Mouse (Mus musculus) cerebellum, postnatal 10 days (tissue): ENCODE measurements at regions not wholly inside any gene's neighbourhood (a gene's known extent, or its start where the extent isn't known, plus 50 kb on each side); places are given as distances from the start of the nearest gene placed in this dataset.
A peak's percentile ranks its signal among the peaks of the same experiment; 100 is the strongest.
"Not testable (repeated sequence)": the region's sequence is repeated elsewhere in the genome, so short reads cannot be mapped to it uniquely, and the experiment has no call there.

Experiments used
- DNase-seq, 2 experiments: peaks; one replicate each; pipeline ENCODE4 v3.0.0; 2021; ENCODE audit warnings: mixed read lengths in 2 of 2

- no peak for DNase-seq
Measured at GRCm38 (mm10) chr2:166310438-166310837, 155.0 kb upstream of the Sulf2 start.

DNA sequence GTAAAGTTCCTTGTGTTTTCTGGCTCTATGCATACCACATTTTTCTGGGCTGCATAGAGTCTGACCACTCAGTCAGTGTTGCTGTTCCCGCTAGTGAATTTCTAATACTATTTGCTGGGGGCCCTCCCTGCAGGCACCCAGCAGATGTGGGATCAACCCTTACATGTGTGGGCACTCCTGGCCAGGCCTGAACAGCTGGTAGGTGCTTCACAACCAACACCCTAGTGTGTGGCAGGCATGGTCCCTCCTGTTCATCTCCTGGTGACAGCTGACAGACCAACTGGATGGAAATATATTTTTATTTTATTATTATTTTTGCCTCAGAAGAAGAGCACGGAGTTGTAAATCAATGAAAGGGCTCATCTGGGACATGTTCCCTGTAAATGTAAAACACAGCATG, 154.4 kb upstream of the Sulf2 start:
- DNase-seq, result no peak

- DNase-seq, result no peak
Measured at GRCm38 (mm10) chr2:166307551-166307950, 152.1 kb upstream of the Sulf2 start.

GRCm38 (mm10) chr2:166305044-166306002, 149.9 kb upstream of the Sulf2 start:
- peak in 1 of 2 experiments; percentile 46 for DNase-seq

GRCm38 (mm10) chr2:166303854-166304253, 148.4 kb upstream of the Sulf2 start:
- DNase-seq, result peak; percentile 60 to 71

DNA sequence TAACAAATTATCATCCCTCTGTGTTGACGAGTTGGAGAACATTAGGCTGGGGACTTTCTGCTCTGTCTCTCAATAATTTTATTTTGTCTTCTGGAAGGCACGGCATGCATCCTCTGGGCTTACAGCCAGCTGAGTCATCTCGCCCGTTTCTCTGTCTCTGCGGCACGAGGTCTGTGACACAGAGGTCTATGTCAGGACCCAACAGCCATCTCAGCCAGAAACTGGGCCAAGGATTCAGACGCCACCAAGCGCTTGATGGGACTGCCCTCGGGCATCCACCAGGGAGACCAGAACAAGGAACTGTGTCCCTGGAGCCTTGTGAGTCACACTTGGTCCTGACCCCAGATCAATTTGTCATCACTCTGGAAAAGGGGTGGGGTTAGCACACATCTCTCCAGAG, 145.7 kb upstream of the Sulf2 start:
- peak; percentile 61 to 65 for DNase-seq

DNA sequence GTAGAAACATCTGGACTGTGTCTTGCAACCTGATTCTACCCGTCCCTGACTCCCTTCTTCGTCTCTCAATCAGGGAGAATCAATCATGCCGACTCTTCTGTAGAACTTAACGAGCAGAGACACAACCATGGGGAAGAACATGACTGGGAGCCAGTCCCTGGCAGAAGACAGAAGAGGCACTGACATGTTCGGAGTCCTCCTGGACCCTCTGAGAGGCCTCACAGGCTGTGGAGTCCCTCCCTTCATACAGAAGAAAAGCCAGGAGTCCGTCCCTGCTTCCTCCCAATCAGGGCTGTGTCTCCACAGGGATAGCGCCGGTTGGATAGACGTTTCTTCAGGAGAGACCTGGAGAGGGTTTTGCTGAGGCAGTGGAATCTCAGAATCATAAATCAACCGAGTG, 139.2 kb upstream of the Sulf2 start:
- no peak for DNase-seq

GRCm38 (mm10) chr2:166292987-166293386, 137.5 kb upstream of the Sulf2 start:
- DNase-seq, result no peak

DNA sequence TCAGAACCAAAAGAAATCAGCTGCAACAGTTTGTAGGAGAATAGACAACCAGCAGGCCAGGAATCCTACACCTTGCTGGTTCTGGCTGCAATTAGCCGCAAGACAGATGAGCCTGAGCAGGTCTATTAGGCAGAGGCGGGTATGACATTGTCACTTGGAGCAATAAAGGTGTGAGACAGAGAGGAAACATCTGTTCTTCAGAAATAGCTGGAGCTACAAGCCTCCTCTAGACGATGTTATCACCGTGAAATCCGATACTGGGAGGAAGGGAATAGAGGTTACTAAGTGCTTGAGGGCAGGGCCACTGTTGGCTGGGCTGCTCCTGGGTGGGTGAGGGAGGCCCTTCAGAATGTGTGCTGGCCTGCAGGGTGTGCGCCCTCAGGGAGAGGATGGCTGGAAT, 135.8 kb upstream of the Sulf2 start:
- no peak for DNase-seq

DNA sequence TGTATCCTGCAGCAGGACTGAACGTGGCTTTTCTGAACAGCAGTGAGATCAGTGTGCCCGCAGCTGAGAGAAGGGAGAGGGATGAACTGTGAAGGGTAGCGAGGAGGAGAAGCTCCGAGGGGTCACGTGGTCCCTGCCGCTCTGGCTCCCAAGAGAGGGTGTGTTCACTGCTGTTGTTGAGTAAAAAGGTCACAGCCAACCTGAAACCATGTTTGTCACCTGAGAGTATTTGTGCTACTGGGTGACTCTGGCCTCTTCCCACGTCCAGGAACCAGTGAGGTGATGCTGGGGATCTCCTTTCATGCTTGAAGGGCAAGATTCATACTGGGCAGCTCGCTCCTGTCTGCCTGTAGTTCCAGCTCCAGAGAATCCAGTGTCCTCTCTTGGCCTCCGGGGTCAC, 135.4 kb upstream of the Sulf2 start:
- DNase-seq, result no peak

GRCm38 (mm10) chr2:166289198-166289597, 133.7 kb upstream of the Sulf2 start:
- no peak for DNase-seq

- not testable (repeated sequence) for DNase-seq
Measured at GRCm38 (mm10) chr2:166281137-166281536, 125.7 kb upstream of the Sulf2 start.

- DNase-seq, result peak; percentile 39 to 77
Measured at GRCm38 (mm10) chr2:166280651-166281127, 125.2 kb upstream of the Sulf2 start.

DNA sequence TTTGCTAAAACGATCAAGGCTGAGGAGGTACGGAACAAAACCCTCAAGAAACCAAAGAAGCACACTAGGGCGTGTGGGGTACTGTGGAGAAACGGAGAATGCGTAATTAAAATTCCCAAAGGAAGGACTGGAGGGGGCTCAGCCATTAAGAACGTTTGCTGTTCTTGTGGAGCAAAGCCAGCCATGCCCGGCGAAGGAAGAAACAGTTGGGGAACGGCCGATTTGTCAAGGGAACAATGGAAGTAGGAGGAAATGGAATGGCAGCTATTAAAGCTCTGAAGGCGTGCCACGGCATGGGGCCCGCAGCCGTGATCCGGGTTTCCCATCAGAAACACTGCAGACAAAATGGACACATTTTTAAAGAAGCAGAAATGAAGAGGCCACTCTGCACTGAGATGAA, 124.2 kb upstream of the Sulf2 start:
- DNase-seq, result no peak

DNA sequence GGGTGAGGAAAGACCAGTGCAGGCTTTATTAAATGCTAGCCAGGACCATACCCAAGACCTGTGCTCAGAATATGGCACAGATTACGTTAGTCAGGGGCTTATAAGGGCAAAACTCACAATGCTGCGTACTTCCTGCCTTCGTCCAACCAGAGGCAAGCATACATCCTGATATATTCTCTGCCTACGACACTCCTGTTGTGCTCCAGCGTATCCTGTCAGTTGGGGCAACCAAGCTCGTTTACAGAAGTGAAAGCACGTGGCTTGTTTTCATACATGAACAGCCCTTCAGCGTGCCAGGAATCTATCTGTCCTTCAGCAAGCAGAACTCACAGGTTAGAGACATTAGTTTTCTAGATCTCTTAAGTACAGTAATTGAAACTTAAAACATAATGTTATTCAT, 119.9 kb upstream of the Sulf2 start:
- no peak for DNase-seq

GRCm38 (mm10) chr2:166274016-166274346, 118.5 kb upstream of the Sulf2 start:
- DNase-seq, result no peak

DNA sequence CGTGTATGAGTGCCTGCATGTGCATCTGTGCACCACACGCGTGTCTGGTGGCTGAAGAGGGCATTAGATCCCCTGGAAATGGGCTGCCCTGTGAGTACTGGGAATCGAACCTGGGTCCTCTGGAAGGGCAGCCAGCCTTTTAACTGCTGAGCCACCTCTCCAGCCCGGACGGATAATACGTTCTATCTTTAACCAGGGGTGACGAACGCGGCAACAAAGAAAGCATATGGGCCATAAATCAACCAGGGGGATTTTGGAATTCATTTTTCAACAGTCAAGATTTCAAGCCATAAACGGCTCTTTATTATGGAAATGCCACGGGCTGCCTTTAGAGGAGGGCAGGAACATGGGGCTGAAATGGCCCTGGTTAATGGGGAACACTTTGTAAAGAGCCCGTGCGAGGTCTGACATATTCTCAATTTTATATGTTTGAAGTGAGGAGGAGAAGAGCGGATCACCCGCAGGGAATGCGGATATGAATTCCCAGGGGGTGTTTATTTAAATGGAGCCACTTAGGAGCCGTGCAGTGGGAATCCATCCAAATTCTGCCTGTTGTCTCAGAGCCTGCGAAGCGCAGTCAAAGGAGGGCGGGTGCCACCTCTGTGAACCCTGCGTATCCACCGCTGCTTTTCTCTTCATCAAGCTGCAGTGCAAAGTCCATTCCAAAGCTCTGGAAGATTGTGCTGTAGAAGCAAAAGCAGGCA, 118.0 kb upstream of the Sulf2 start:
- DNase-seq, result no peak

DNA sequence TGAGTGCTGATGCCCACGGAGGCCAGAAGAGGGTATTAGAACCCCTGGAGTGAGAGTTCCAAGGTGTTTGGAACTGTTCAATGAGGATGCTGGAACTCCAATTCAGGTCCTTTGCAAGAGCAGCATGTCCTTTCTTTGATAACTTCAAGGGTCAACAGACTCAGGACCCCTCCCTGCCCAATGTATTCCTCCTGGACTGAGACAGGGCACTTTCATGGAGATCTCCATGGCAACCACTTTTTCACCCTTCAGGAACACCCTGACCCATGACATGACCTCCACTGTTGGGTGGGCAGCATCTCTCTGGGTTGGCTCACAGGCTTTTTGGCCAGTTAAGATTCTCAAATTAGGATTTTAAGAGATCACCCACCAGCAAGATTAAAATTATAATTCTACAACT, 117.4 kb upstream of the Sulf2 start:
- no peak for DNase-seq

DNA sequence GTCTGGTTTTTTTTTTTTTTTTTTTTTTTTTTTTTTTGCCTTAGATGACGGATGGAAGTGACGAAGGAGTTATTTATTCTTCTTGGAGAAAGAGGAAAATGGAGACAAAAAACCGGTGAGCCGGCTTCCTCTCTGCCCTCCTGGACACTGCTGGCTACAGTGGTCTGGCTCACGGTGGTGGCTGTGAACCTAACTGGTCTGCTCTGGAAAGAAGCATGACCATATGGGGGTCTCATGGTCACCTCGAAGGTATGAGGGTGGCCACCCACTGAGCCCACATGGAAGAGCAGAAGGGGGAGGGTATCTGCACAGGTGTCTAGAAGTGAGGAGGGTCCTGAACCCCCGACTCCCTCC, 116.7 kb upstream of the Sulf2 start:
- no peak for DNase-seq

DNA sequence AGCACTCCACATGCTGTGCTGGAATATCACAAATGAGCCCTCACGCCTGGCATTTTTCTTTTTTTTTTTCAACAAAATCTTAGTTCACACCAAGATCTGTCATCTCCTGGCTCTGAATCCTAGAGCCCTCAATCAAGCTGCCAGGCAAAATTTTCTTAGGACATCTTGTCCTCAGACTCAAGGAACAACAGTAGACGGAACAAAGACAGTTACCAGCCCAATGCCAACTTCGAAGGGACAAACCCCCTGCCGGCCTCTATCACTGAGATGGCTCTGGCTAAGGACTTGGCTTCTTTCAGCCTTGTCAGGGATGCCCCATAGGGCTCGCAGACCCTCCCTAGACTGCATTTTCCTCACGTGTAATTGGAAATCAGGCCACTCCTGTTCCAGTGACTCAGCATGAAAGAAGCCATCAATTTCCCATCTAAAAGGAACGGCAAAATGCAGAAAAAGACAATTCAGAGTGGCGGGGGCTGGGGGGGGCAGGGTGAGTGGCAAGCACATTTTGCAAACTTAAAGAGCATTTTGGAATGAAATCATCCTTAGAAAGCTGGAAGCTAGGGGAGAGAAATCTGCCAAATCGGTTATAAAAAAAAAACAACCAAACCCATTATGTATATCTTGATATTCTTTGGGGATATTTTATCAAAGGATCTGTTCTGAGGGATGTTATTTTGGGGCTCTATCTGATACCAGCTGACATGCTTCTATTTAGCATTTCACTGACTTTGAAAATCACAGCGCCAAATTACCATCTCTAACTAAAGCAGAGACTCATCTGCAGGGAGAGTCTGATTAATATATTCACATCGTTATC, 116.1 kb upstream of the Sulf2 start:
- DNase-seq, result no peak

DNA sequence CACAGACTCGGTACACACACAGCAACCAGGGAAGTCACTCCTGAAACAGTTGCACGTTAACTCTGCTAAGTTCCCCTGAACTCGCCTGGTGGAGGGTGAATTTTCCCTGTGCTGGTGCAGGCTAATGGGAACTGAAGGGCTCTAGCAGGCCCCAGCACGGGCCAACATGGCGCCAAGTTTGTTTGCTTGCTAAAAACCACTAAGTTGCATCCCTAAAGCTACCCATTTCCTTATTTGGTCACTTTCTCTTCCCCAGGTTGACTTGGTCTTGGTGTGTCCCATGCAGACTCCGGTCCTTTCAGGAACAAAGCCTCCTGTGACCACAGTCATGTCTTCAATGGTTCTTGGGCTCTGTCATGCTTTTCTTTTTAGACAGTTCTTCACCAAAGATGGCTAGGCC, 114.5 kb upstream of the Sulf2 start:
- no peak for DNase-seq

DNA sequence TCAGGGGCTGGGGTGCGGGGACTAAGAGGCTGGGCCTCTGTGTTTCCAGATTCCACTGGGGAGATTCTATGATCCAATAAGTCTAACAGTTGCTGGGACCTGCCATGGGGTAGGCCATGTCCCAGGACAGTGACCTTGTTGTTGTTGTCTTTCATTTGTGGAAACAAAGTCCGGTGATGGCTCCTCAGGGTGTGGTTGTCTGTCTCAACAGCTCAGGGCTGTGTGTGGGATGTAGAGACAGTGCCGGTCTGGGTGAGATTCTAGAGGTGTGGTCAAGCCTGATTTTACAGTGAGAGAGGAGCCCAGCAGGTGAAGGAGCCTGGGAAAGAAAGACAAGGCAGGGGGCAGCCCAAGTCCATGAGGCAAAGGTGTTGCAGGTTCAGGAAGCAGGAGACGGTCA, 111.5 kb upstream of the Sulf2 start:
- no peak for DNase-seq

DNA sequence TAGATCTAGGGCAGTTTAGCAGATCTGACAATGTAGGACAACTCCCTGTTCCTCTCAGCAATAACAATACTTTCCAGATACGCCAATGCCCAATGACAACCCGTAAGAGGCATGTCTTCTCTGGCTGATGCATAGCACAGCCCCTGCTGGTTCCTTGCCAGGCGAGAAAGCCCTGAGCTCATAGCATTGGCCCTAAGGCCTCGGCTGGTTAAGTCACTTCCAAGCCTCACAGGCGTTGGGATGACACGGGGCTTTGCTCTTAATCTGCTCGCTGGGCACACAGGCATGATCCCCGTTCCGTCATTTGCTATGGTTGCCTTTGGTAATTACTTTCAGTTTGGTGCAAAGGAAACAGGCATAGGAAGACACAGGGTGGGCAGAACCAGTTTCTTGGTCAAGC, 111.0 kb upstream of the Sulf2 start:
- DNase-seq, result peak in 1 of 2 experiments; percentile 29
